ENCODE assay signal across 17 mouse cellular contexts in the genomic region with DNA sequence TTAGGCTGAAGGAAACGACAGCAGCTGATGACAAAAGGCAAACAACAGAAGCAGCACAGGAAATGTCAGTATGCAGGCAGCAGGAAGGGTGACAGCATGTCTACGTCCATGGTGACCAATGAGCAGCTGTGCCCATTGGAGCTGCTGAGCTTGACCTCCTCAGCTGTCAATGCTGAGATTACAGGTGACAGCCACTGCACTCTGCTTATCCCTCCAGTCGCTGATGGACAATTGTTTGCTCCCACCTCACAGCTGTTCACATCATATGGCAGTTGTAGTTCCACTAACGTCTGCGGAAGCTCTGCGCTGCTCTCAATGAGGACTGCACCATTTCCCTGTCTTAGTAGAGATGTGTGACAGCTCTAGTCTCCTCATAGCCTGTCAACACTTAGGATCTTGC.
"Had no signal": no experiment of that assay in that cellular context is flagged by ENCODE, and none has a peak within 500 bp of the region (broad histone marks: within the 10 kb centered on the region; RNA-seq: fewer than 3 reads in every experiment).

No protein-coding gene starts in this region.

- H3K4me2 ChIP-seq: limb, embryonic 12.5 days; liver, embryonic 11.5 days; liver, embryonic 15.5 days; lung, embryonic 14.5 days; midbrain, embryonic 13.5 days; neural tube, embryonic 12.5 days; stomach, embryonic 15.5 days had no signal

- ATAC-seq: inflammation-experienced regulatory T-cells, adult 6 months; midbrain, embryonic 13.5 days had no signal

- H3K9me3 ChIP-seq: limb, embryonic 12.5 days; liver, embryonic 15.5 days; midbrain, embryonic 13.5 days; neural tube, embryonic 12.5 days; stomach, embryonic 15.5 days had no signal

- H3K4me1 ChIP-seq: limb, embryonic 12.5 days; liver, embryonic 15.5 days; midbrain, embryonic 13.5 days; neural tube, embryonic 12.5 days; stomach, embryonic 15.5 days had no signal

- H3K27me3 ChIP-seq: limb, embryonic 12.5 days; liver, embryonic 15.5 days; midbrain, embryonic 13.5 days; neural tube, embryonic 12.5 days; stomach, embryonic 15.5 days had no signal

- H3K4me3 ChIP-seq: left cerebral cortex, adult 2 months; limb, embryonic 12.5 days; liver, embryonic 15.5 days; midbrain, embryonic 13.5 days; neural tube, embryonic 12.5 days; stomach, embryonic 15.5 days had no signal

- H3K27ac ChIP-seq: left cerebral cortex, adult 2 months; limb, embryonic 12.5 days; liver, embryonic 15.5 days; macrophage; midbrain, embryonic 13.5 days; neural tube, embryonic 12.5 days; stomach, embryonic 15.5 days had no signal

- DNase-seq: kidney, adult 18-20 months; kidney, postnatal 10 days; kidney, postnatal 4 days; lung, embryonic 14.5 days; lung, postnatal 14 days; right cerebral cortex, postnatal 14 days; thymus, adult 2 months; thymus, postnatal 25 days had no signal

- H3K9ac ChIP-seq: limb, embryonic 12.5 days; liver, embryonic 15.5 days; lung, embryonic 14.5 days; midbrain, embryonic 13.5 days; neural tube, embryonic 12.5 days; stomach, embryonic 15.5 days had no signal
